Mouse (Mus musculus) liver, embryonic 16.5 days (tissue): ENCODE results near the gene Cdh23. TPM values are rescaled to one million over a fixed set of nuclear protein-coding genes. Genes with fewer than 3 reads are reported as not detected.

Experiments
- ATAC-seq: fragments of 200-750 bp; cut with Nextera tagmentation; 2 replicates; pipeline ENCODE4 v1.8.0; 2017; ENCODE audit warnings: low read depth, mild to moderate bottlenecking, moderate number of reproducible peaks, moderate library complexity
- H3K27ac ChIP-seq: fragments of 300-500 bp; sonication (generic); 2 replicates; pipeline ENCODE4 v1.5.1; 2014; ENCODE audit warnings: mild to moderate bottlenecking, low read length
- H3K27me3 ChIP-seq: fragments of 300-500 bp; sonication (generic); 2 replicates; pipeline ENCODE4 v1.6.1; 2014; ENCODE audit warnings: low read depth, low read length, mixed read lengths; ENCODE audit not compliant: control insufficient read depth, insufficient read depth
- H3K36me3 ChIP-seq: fragments of 300-500 bp; sonication (generic); 2 replicates; pipeline ENCODE4 v1.6.1; 2014; ENCODE audit warnings: mild to moderate bottlenecking; ENCODE audit not compliant: control insufficient read depth, insufficient read depth
- H3K4me1 ChIP-seq: fragments of 300-500 bp; sonication (generic); 2 replicates; pipeline ENCODE4 v1.6.1; 2014; ENCODE audit warnings: low read depth, low read length, mixed read lengths; ENCODE audit not compliant: control insufficient read depth
- H3K4me2 ChIP-seq: fragments of 300-500 bp; sonication (generic); 2 replicates; pipeline ENCODE4 v1.6.1; 2014; ENCODE audit warnings: low read depth, low read length, mixed read lengths
- H3K4me3 ChIP-seq: fragments of 300-500 bp; sonication (generic); 2 replicates; pipeline ENCODE4 v1.5.1; 2014; ENCODE audit warnings: low read depth, mild to moderate bottlenecking, low read length
- H3K9ac ChIP-seq: fragments of 300-500 bp; sonication (generic); 2 replicates; pipeline ENCODE4 v1.6.1; 2014; ENCODE audit warnings: low read depth, low read length
- H3K9me3 ChIP-seq: fragments of 300-500 bp; sonication (generic); replicated peaks from 2 replicates; pipeline ENCODE4 v1.6.1; 2016; ENCODE audit warnings: low read length; ENCODE audit not compliant: control insufficient read depth
- WGBS: fragments of 180-500 bp; shearing (Covaris S2); extraction: QIAGEN DNeasy Blood & Tissue Kit; methylation state at CpG from one replicate; pipeline ENCODE4 v1.1.7; 2014; ENCODE audit not compliant: insufficient replicate concordance; 5-methylcytosine and 5-hydroxymethylcytosine counted together
- polyA plus RNA-seq: library from polyadenylated mRNA; unstranded; fragments of >200 nt; fragmentation: Nextera tagmentation; extraction: Ambion mirVana; gene quantifications from 2 replicates; pipeline ENCODE4 v1.2.1, GENCODE M21; 2015

The Cdh23 gene
- polyA plus RNA-seq, 1 experiment from 2014 or later: 0.65 TPM

- H3K4me3 ChIP-seq: no peak overlapping the region
- 49% methylated on average over 20 of the region's 20 CpGs for WGBS
- peaks cover 23% of the 10 kb centered on the region for H3K27me3 ChIP-seq
- no peaks in the 10 kb centered on the region for H3K4me1 ChIP-seq
- no peaks in the 10 kb centered on the region for H3K9me3 ChIP-seq
- H3K9ac ChIP-seq: no peak overlapping the region
- no peak for ATAC-seq
- H3K4me2 ChIP-seq: no peak overlapping the region
- no peak overlapping the region for H3K27ac ChIP-seq
- H3K36me3 ChIP-seq: no peaks in the 10 kb centered on the region
Measured at GRCm38 (mm10) chr10:60691671-60692390, 4.5 kb downstream of the Cdh23 start.

DNA sequence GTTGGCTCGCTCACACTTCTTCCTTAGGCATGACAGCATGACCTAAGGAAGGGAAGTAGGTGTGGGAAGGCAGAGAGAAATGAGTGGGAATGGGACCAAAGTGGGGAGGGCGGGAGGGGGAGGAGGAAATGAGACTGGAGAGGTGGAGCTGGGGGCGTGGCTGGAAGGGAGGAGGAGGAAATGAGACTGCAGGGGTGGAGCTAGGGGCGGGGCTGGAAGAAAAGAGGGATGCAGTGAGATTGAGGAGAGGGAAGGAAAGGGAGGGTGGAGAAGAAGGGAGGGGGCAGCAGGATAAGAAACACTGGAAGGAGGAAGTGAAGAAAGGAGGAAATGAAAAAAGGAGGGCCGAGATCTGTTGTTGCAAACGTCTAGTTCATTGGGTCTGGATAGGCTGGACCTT is 5.3 kb downstream of the Cdh23 start:
- Histone ChIP-seq H3K9me3 (no peaks in the 10 kb centered on the region), H3K27ac (no peak overlapping the region)
- no peak for ATAC-seq

GRCm38 (mm10) chr10:60689396-60689795 is 6.9 kb downstream of the Cdh23 start:
- H3K9me3 ChIP-seq: no peaks in the 10 kb centered on the region
- H3K36me3 ChIP-seq: no peaks in the 10 kb centered on the region
- H3K4me1 ChIP-seq: no peaks in the 10 kb centered on the region
- H3K9ac ChIP-seq: no peak overlapping the region
- WGBS: 53% methylated on average over 4 of the region's 4 CpGs
- H3K4me3 ChIP-seq: no peak overlapping the region
- H3K4me2 ChIP-seq: no peak overlapping the region
- H3K27me3 ChIP-seq: peaks cover 48% of the 10 kb centered on the region
- no peak overlapping the region for H3K27ac ChIP-seq
- no peak for ATAC-seq

More for the DNA sequence above, 5.3 kb downstream of the Cdh23 start:
- Histone ChIP-seq H3K4me2 (no peak overlapping the region), H3K27me3 (peaks cover 32% of the 10 kb centered on the region), H3K4me1 (no peaks in the 10 kb centered on the region), H3K4me3 (no peak overlapping the region), H3K9ac (no peak overlapping the region), H3K36me3 (no peaks in the 10 kb centered on the region)
- WGBS: 31% methylated on average over 6 of the region's 6 CpGs

DNA sequence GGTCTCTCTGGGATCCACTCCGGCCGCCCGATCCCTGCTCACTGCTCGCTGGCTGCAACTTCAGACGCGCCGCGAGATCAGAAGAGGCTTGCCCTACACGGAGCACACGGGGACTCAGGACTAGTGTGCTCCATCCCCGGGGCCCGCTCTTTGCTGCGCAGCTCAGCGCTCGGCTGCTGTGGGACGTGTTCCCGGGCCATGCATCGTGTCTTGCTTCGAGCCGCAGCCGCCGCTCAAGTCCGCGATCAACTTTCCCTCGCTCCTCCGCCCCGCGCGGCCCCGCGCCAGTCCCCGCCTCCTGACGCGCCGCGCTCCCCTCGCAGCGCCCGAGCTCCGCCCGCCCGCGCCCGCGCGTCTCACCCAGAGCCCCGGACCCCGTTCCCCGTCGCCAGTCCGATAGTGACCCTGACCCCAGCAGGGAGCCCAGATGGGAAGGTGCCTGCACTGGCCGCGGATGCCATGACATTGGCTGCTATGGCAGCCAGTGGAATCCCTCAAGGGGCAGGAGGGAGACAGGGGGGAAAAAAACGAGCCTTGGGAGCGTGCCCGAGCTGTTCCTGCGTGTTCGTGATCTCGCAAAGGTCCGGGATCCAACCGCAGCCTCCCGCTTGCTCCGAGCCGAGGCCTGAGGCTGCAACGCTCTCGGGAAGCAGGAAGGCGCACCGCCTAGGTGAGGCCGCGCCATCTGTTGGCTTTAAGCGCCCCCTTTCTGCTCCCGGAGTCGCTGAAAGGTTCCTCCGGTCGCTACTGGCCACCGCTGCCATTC is 9.1 kb downstream of the Cdh23 start:
- Histone ChIP-seq H3K4me2 (peak overlapping the region; percentile 69), H3K4me3 (peak overlapping the region; percentile 49), H3K27me3 (peaks cover 54% of the 10 kb centered on the region), H3K4me1 (no peaks in the 10 kb centered on the region), H3K9ac (no peak overlapping the region), H3K36me3 (no peaks in the 10 kb centered on the region), H3K9me3 (no peaks in the 10 kb centered on the region), H3K27ac (no peak overlapping the region)
- WGBS: under 1% methylated on average over 75 of the region's 76 CpGs
- ATAC-seq: no peak

GRCm38 (mm10) chr10:60686641-60686975 is 9.7 kb downstream of the Cdh23 start:
- no peak for ATAC-seq
- H3K27ac ChIP-seq: no peak overlapping the region
- no peak overlapping the region for H3K9ac ChIP-seq
- peaks cover 54% of the 10 kb centered on the region for H3K27me3 ChIP-seq
- no peaks in the 10 kb centered on the region for H3K9me3 ChIP-seq
- no peaks in the 10 kb centered on the region for H3K36me3 ChIP-seq
- peak overlapping the region; percentile 49 for H3K4me3 ChIP-seq
- H3K4me1 ChIP-seq: no peaks in the 10 kb centered on the region
- H3K4me2 ChIP-seq: peak overlapping the region; percentile 69
- WGBS: under 1% methylated on average over 37 of the region's 37 CpGs

- WGBS: 7% methylated on average over 49 of the region's 50 CpGs
- H3K4me3 ChIP-seq: no peak overlapping the region
- no peak overlapping the region for H3K27ac ChIP-seq
- H3K9me3 ChIP-seq: no peaks in the 10 kb centered on the region
- no peaks in the 10 kb centered on the region for H3K36me3 ChIP-seq
- no peak for ATAC-seq
- H3K9ac ChIP-seq: no peak overlapping the region
- H3K4me2 ChIP-seq: no peak overlapping the region
- peaks cover 54% of the 10 kb centered on the region for H3K27me3 ChIP-seq
- H3K4me1 ChIP-seq: no peaks in the 10 kb centered on the region
Measured at GRCm38 (mm10) chr10:60685764-60686640, 10.3 kb downstream of the Cdh23 start.

DNA sequence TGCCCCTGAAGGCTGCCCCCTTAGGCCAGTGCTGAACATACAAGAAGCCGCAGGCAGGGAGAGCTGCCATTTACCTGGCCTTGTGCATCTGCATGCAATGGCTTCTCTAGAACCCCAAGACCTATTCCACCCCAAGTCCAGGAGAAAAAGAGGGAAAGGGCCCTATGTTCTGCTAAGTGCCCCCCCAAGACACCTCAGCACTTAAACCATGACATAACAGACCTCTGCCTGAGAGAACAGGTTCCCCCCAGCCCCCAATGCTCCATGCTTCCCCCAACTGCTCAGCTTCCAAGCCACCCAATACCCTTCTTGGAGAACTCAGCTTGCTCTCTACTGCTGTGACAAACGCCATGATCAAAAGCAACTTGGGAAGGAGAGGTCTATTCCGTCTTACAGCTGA is 17.4 kb downstream of the Cdh23 start:
- H3K27me3 ChIP-seq: 0 out of 2 replicates have a peak, but pooled peaks cover 2% of the 10 kb centered on the region
- no peaks in the 10 kb centered on the region for H3K9me3 ChIP-seq
- no peaks in the 10 kb centered on the region for H3K36me3 ChIP-seq
- no peak overlapping the region for H3K4me3 ChIP-seq
- 62% methylated on average over 3 of the region's 3 CpGs for WGBS
- no peak overlapping the region for H3K9ac ChIP-seq
- H3K27ac ChIP-seq: no peak overlapping the region
- H3K4me2 ChIP-seq: no peak overlapping the region
- H3K4me1 ChIP-seq: no peaks in the 10 kb centered on the region
- ATAC-seq: no peak

DNA sequence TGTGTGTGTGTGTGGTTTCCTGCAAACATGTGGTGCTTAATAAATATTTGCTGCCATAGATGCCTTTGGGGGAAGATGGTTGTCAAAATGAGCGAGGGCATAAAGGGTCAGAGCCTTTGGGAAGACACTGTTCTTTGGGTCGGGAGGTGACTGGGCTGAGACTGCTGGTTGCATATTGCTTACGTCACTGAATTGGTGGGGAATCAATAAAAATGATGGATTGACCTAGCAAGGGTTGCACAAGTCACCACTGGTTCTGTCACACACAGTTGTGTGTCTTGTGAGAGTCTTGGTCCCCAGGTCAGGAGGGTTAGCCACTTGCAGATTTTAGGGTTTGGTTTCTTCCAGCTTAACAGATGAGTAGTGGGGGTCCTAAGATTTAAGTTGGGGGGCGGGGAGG is 19.0 kb downstream of the Cdh23 start:
- H3K4me1 ChIP-seq: no peaks in the 10 kb centered on the region
- H3K27ac ChIP-seq: no peak overlapping the region
- no peaks in the 10 kb centered on the region for H3K9me3 ChIP-seq
- no peak overlapping the region for H3K9ac ChIP-seq
- no peaks in the 10 kb centered on the region for H3K27me3 ChIP-seq
- no peak for ATAC-seq
- H3K36me3 ChIP-seq: no peaks in the 10 kb centered on the region
- H3K4me2 ChIP-seq: no peak overlapping the region
- 45% methylated on average over 4 of the region's 4 CpGs for WGBS
- H3K4me3 ChIP-seq: no peak overlapping the region
